Mouse (Mus musculus): ENCODE data around the gene Klhl32. TPM values are rescaled to one million over a fixed set of nuclear protein-coding genes. Genes with fewer than 3 reads are reported as not detected.

Gene Klhl32
- polyA plus RNA-seq, 1 experiment = 0.51 TPM

DNA sequence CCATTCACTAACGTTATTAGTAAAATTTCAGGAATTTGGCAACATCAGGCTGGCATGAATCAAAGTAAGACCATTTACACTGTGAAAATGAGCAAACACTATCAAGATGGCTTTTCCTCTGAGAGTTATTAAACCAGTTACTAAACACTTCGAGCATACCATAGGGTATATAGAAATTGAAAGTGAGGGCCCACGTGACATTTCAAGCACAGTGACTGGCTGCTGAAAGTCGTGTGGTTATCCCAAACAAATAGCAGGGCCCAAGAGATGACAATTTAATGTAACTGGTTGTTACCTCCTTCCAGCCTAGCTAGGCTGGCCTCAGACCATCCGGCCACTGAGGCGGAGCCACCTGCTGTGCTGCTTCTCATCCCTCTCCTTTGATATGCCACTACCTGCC, 14.8 kb upstream of the Klhl32 start:
- Histone ChIP-seq H3K27ac (ENCODE audit: insufficient read depth, low read length) (no peak overlapping the region), H3K4me3 (ENCODE audit: insufficient read depth, low read length) (no peak overlapping the region), H3K4me1 (ENCODE audit: control insufficient read depth, insufficient read depth, low read length) (no peaks in the 10 kb centered on the region)
- TF ChIP-seq CTCF (IDR thresholded peaks at IDR 0.05; ENCODE audit: borderline replicate concordance, insufficient read depth, low read length) = no peak
- TF ChIP-seq POLR2A (IDR thresholded peaks at IDR 0.05; ENCODE audit: low read depth, low read length) = no peak

DNA sequence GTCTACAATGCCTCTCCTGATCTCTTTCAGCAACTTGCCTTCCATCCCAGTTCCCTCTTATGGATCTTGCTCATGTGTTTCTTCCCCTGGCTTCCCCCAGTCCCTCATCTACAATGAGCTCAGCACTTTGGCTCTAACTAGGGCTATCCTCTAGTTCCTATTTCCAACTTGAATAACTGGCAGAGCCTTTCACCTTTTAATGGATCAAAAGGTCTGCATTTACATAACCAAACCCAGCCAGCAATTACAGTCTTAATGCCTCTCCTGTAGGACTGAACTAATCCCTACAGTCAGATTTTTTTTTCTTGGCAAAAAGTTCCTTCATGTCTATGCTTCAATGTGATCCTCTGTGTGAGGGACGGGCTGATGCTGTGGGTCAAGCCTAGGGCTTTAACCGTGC, 3.5 kb downstream of the Klhl32 start:
- TF ChIP-seq POLR2A (IDR thresholded peaks at IDR 0.05; ENCODE audit: low read depth, low read length) (no peak), CTCF (IDR thresholded peaks at IDR 0.05; ENCODE audit: borderline replicate concordance, insufficient read depth, low read length) (no peak)
- no peak overlapping the region for H3K27ac ChIP-seq (ENCODE audit: insufficient read depth, low read length)
- no peak overlapping the region for H3K4me3 ChIP-seq (ENCODE audit: insufficient read depth, low read length)
- H3K4me1 ChIP-seq (ENCODE audit: control insufficient read depth, insufficient read depth, low read length) = no peaks in the 10 kb centered on the region

DNA sequence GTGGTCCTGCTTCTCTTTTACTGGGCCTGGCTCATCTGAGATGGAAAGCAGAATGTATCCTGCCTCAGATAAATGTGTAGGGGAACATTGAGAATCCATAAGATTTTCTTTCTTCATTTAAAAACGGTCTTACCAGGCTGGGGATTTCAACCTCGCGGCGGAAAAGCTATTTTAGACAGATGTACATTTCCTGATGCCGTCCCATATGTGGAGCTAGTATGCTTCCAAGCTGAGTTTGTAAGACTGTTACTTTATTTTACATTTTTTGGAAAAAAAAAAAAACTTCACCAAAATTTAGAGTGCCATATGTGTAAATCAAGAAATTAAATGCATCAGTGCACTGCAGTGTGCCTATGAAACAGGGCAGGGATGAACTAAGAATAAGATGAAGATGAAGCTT, 5.4 kb downstream of the Klhl32 start:
- TF ChIP-seq POLR2A (IDR thresholded peaks at IDR 0.05; ENCODE audit: low read depth, low read length) (no peak), CTCF (IDR thresholded peaks at IDR 0.05; ENCODE audit: borderline replicate concordance, insufficient read depth, low read length) (no peak)
- Histone ChIP-seq H3K27ac (ENCODE audit: insufficient read depth, low read length) (no peak overlapping the region), H3K4me3 (ENCODE audit: insufficient read depth, low read length) (no peak overlapping the region), H3K4me1 (ENCODE audit: control insufficient read depth, insufficient read depth, low read length) (no peaks in the 10 kb centered on the region)

DNA sequence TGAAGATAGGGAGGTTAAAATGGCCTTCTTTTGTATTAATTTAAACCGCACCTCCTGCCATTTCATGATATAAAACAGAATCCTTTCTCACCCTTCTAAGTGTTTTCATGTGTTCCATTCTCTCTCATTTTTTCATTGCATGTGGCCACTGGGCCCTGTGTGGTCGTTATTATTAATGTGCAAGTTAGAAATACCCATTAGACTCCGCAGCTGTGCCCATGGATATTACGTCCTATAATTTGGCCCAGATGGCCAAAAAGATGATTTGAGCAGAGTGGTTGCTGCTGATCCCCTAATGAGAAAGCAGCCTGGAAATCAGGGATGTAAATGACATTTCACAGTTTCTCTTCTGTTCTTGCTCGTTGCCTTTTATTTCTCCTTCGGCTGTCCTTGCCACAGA, 12.4 kb downstream of the Klhl32 start:
- TF ChIP-seq CTCF (IDR thresholded peaks at IDR 0.05; ENCODE audit: borderline replicate concordance, insufficient read depth, low read length) = no peak
- no peak for TF ChIP-seq POLR2A (IDR thresholded peaks at IDR 0.05; ENCODE audit: low read depth, low read length)
- H3K4me1 ChIP-seq (ENCODE audit: control insufficient read depth, insufficient read depth, low read length) = no peaks in the 10 kb centered on the region
- no peak overlapping the region for H3K4me3 ChIP-seq (ENCODE audit: insufficient read depth, low read length)
- no peak overlapping the region for H3K27ac ChIP-seq (ENCODE audit: insufficient read depth, low read length)

DNA sequence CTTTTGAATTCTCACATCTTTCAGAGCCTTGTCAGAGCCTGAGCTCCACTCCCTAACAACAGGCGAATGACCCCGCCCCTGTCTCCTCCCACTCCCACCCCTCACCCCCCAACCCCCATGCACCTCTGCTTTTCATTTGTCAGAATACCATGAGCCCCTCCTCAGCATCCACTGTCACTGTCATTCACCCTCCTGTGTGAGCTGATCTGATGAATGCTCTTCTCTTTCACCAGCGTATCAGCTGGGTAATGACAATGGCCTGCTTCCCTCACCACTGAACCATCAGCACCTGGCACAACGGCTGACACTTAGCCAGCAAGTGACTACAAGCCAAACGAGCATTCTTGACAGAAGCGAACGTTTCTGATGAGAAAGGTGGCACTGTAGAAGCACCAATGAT, 15.4 kb downstream of the Klhl32 start:
- Histone ChIP-seq H3K4me1 (ENCODE audit: control insufficient read depth, insufficient read depth, low read length) (no peaks in the 10 kb centered on the region), H3K27ac (ENCODE audit: insufficient read depth, low read length) (no peak overlapping the region)
- TF ChIP-seq CTCF (IDR thresholded peaks at IDR 0.05; ENCODE audit: borderline replicate concordance, insufficient read depth, low read length) = no peak

DNA sequence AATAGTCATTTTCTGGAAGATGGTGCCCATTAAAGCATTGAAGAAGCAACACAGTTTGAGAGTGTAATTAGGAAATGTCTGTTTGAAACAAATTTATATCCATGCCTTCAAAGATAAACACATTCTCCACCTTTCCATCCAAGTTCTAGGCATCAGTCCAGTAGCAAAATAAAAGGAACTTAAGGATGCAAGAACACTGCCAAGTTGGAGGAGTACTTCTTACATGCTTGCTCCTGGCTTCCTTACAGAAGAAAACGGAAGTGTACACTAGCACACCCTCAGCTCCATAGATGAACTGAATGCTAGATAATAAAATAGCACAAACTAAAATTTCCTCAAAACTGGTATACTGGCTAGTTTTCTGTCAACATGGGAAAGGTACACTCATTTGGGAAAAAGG, 42.6 kb downstream of the Klhl32 start:
- no peak for TF ChIP-seq CTCF (IDR thresholded peaks at IDR 0.05; ENCODE audit: borderline replicate concordance, insufficient read depth, low read length)
- no peak for TF ChIP-seq POLR2A (IDR thresholded peaks at IDR 0.05; ENCODE audit: low read depth, low read length)
- Histone ChIP-seq H3K4me3 (ENCODE audit: insufficient read depth, low read length) (no peak overlapping the region), H3K4me1 (ENCODE audit: control insufficient read depth, insufficient read depth, low read length) (no peaks in the 10 kb centered on the region), H3K27ac (ENCODE audit: insufficient read depth, low read length) (no peak overlapping the region)

More for the DNA sequence above, 15.4 kb downstream of the Klhl32 start:
- no peak overlapping the region for H3K4me3 ChIP-seq (ENCODE audit: insufficient read depth, low read length)

DNA sequence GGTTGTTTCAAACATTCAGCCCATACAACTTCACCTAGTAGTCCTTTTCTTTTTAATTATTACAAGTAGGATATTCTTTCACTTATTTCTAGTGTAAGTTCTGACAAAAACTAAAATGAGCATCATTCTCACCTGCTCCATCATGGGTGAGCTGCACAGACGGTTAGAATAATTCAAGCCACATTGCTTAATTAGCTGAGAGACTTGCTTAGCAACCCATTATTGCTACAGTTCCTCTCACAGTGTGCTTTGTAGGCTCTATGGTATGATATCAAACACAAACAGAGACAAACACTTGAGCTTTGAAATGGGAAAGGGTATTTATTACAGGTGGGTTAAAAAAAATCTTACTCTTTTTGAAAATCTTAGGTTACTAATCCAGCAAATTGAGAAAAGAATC, 49.0 kb downstream of the Klhl32 start:
- H3K27ac ChIP-seq (ENCODE audit: insufficient read depth, low read length) = no peak overlapping the region
- H3K4me3 ChIP-seq (ENCODE audit: insufficient read depth, low read length) = no peak overlapping the region
- TF ChIP-seq POLR2A (IDR thresholded peaks at IDR 0.05; ENCODE audit: low read depth, low read length) (no peak), CTCF (IDR thresholded peaks at IDR 0.05; ENCODE audit: borderline replicate concordance, insufficient read depth, low read length) (no peak)
- no peaks in the 10 kb centered on the region for H3K4me1 ChIP-seq (ENCODE audit: control insufficient read depth, insufficient read depth, low read length)

DNA sequence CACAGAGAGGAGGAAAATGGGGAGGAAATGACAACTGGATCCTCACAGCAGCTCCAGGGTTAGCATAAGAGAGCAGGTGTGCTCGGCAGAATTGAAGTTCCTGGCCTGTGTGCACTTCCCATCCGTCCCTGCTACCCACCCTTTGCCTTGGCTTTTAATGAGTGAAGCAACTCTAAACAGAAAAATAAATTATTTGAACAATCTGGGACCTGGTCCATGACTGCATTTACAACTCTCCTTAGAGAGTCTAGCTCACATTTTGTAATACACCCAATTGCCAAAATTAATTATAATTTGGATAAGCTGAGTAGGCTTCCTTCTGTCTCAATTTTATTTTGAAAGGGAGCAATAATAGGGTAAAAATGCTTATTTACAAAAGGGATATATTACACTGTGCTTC, 49.6 kb downstream of the Klhl32 start:
- TF ChIP-seq POLR2A (IDR thresholded peaks at IDR 0.05; ENCODE audit: low read depth, low read length) (no peak), CTCF (IDR thresholded peaks at IDR 0.05; ENCODE audit: borderline replicate concordance, insufficient read depth, low read length) (no peak)

DNA sequence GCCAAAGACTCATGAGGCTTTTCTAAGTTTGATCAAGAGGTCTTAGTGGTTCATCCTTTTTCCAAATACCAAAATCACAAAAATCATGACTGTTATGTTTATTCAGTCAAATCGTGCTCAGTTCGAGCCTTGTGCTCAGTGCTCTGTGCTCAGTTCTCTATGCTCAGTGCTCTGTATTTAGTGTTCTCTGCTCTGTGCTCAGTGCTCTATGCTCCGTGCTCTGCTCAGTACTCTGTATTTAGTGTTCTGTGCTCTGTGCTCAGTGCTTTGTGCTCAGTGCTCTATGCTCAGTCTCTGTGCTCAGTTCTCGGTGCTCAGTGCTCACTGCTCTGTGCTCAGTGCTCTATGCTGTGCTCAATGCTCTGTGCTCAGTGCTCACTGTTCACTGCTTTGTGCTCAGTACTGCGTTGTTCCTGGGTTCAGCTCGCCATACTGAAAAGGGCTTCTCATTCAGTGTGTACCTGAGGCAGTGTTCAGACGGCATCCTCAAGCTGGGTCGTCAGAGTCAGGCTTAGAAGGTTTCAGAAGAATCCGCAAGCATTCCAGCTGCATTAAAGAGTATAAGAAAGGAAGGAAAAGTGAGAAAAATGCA, 50.5 kb downstream of the Klhl32 start:
- TF ChIP-seq CTCF (IDR thresholded peaks at IDR 0.05; ENCODE audit: borderline replicate concordance, insufficient read depth, low read length) (no peak), POLR2A (IDR thresholded peaks at IDR 0.05; ENCODE audit: low read depth, low read length) (no peak)
- Histone ChIP-seq H3K4me1 (ENCODE audit: control insufficient read depth, insufficient read depth, low read length) (no peaks in the 10 kb centered on the region), H3K27ac (ENCODE audit: insufficient read depth, low read length) (no peak overlapping the region), H3K4me3 (ENCODE audit: insufficient read depth, low read length) (no peak overlapping the region)

More for the DNA sequence above, 49.6 kb downstream of the Klhl32 start:
- no peak overlapping the region for H3K4me3 ChIP-seq (ENCODE audit: insufficient read depth, low read length)
- H3K27ac ChIP-seq (ENCODE audit: insufficient read depth, low read length) = no peak overlapping the region
- no peaks in the 10 kb centered on the region for H3K4me1 ChIP-seq (ENCODE audit: control insufficient read depth, insufficient read depth, low read length)

DNA sequence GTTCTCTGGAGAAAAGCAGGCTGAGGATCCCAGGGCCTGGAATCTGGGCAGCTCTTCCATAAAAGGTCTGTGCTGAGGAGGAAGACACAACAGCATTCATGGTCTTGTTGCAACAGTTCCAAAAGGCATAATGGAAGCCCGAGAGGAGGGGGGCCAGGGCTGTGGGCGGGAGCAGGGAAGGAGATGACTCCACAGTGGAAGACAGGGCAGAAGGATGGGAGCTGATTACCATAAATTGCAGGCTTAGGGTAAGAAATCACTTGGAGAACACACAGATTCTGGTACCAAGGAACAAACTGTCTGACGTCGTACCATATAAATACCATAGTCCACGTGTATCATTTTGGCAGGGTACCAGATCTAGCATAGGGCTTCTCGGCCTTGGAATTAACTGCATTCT, 51.9 kb downstream of the Klhl32 start:
- Histone ChIP-seq H3K4me1 (ENCODE audit: control insufficient read depth, insufficient read depth, low read length) (no peaks in the 10 kb centered on the region), H3K27ac (ENCODE audit: insufficient read depth, low read length) (no peak overlapping the region), H3K4me3 (ENCODE audit: insufficient read depth, low read length) (no peak overlapping the region)
- TF ChIP-seq CTCF (IDR thresholded peaks at IDR 0.05; ENCODE audit: borderline replicate concordance, insufficient read depth, low read length) (no peak), POLR2A (IDR thresholded peaks at IDR 0.05; ENCODE audit: low read depth, low read length) (no peak)

DNA sequence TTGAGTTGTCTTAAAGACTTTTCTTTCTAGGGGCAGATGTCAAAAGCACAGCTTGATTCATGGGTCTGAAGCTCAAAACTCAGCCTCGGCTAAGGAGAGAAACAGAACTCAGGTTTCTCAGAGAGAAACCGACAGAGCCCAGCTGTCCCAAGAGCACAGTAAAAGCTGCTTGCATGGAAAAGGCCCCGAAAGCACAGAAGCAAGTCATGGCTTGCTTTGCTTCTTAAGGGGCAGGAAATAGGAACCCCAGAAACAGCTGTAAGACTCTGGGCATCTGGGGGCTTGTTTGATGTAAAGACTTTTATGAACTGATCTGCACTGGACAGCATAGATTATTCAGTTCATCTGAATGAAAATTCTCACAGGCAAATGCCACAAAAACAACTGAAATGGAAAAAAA, 53.1 kb downstream of the Klhl32 start:
- no peaks in the 10 kb centered on the region for H3K4me1 ChIP-seq (ENCODE audit: control insufficient read depth, insufficient read depth, low read length)
- H3K4me3 ChIP-seq (ENCODE audit: insufficient read depth, low read length) = no peak overlapping the region
- no peak for TF ChIP-seq POLR2A (IDR thresholded peaks at IDR 0.05; ENCODE audit: low read depth, low read length)
- no peak for TF ChIP-seq CTCF (IDR thresholded peaks at IDR 0.05; ENCODE audit: borderline replicate concordance, insufficient read depth, low read length)
- H3K27ac ChIP-seq (ENCODE audit: insufficient read depth, low read length) = no peak overlapping the region
